Mouse (Mus musculus) inflammation-experienced regulatory T-cells, adult 6 months (primary cell): Measurements from ENCODE around the gene Hkdc1. TPM values are rescaled to one million over a fixed set of nuclear protein-coding genes. Genes with fewer than 3 reads are reported as not detected.
"Not testable (repeated sequence)": the region's sequence is repeated elsewhere in the genome, so short reads cannot be mapped to it uniquely, and the experiment has no call there.

Experiments
- ATAC-seq: one replicate; pipeline ENCODE4 v1.8.0; 2017
- polyA plus RNA-seq, 3 experiments: library from polyadenylated mRNA; unstranded; fragments of 100-300 nt; shearing (Covaris generic); gene quantifications; one replicate each; pipeline ENCODE4 v1.2.1; 2017

Gene Hkdc1
- polyA plus RNA-seq: not detected

- ATAC-seq: no peak
Measured at GRCm38 (mm10) chr10:62422255-62422654, at the start of gene Hkdc1. TSS of gene Hkdc1 (minus strand) at chr10:62422491.

- no peak for ATAC-seq
Measured at GRCm38 (mm10) chr10:62471105-62471504, 48.8 kb upstream of the Hkdc1 start.

GRCm38 (mm10) chr10:62469736-62470135, 47.4 kb upstream of the Hkdc1 start:
- ATAC-seq: no peak

- ATAC-seq: no peak
Measured at GRCm38 (mm10) chr10:62461321-62461720, 39.0 kb upstream of the Hkdc1 start.

- ATAC-seq: not testable (repeated sequence)
Measured at GRCm38 (mm10) chr10:62452001-62452400, 29.7 kb upstream of the Hkdc1 start.

GRCm38 (mm10) chr10:62450280-62450640, 28.0 kb upstream of the Hkdc1 start:
- ATAC-seq: no peak

- peak; percentile 93 for ATAC-seq
Measured at GRCm38 (mm10) chr10:62449364-62450279, 27.3 kb upstream of the Hkdc1 start, which contains the start of the genes 4930507D05Rik and Supv3l1. TSS of gene 4930507D05Rik (plus strand) at chr10:62449489. TSS of gene Supv3l1 (minus strand) at chr10:62449738.

GRCm38 (mm10) chr10:62430427-62430826, 8.1 kb upstream of the Hkdc1 start:
- ATAC-seq: no peak

- no peak for ATAC-seq
Measured at GRCm38 (mm10) chr10:62425081-62425871, 3.0 kb upstream of the Hkdc1 start.

GRCm38 (mm10) chr10:62421127-62421526, 1.2 kb downstream of the Hkdc1 start:
- ATAC-seq: no peak

- ATAC-seq: no peak
Measured at GRCm38 (mm10) chr10:62420399-62420798, 1.9 kb downstream of the Hkdc1 start.

- ATAC-seq: no peak
Measured at GRCm38 (mm10) chr10:62419422-62419821, 2.9 kb downstream of the Hkdc1 start.

- ATAC-seq: no peak
Measured at GRCm38 (mm10) chr10:62418831-62419356, 3.4 kb downstream of the Hkdc1 start.

GRCm38 (mm10) chr10:62413606-62413982, 8.7 kb downstream of the Hkdc1 start:
- no peak for ATAC-seq

- no peak for ATAC-seq
Measured at GRCm38 (mm10) chr10:62412906-62413605, 9.2 kb downstream of the Hkdc1 start.

- ATAC-seq: no peak
Measured at GRCm38 (mm10) chr10:62411431-62412410, 10.6 kb downstream of the Hkdc1 start.

GRCm38 (mm10) chr10:62410943-62411342, 11.3 kb downstream of the Hkdc1 start:
- ATAC-seq: peak; percentile 79

- no peak for ATAC-seq
Measured at GRCm38 (mm10) chr10:62404901-62405300, 17.4 kb downstream of the Hkdc1 start.

- no peak for ATAC-seq
Measured at GRCm38 (mm10) chr10:62401641-62402111, 20.6 kb downstream of the Hkdc1 start.

- no peak for ATAC-seq
Measured at GRCm38 (mm10) chr10:62383011-62383410, 39.3 kb downstream of the Hkdc1 start.

- ATAC-seq: no peak
Measured at GRCm38 (mm10) chr10:62380936-62381335, 41.4 kb downstream of the Hkdc1 start.
